In the genomic region with DNA sequence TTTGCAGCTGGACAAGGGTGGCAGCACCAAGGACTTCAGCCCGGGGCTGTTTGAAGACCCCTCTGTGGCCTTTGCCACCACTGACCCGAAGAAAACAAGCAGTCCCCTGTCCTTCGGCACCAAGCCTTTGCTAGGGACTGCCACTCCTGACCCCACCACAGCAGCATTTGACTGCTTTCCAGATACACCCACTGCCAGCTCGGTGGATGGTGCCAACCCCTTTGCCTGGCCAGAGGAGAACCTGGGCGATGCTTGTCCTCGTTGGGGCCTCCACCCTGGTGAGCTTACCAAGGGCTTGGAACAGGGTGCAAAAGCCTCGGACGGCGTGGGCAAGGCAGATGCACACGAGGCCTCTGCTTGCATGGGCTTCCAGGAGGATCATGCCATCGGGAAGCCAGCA, we compare ENCODE assay signal across 25 mouse cellular contexts. TPM values are rescaled to one million over a fixed set of nuclear protein-coding genes. Genes with fewer than 3 reads are reported as not detected.
A peak's percentile ranks its signal among the peaks of the same experiment; 100 is the strongest.
DNase-seq lines count a peak whose midpoint lies in the region; ATAC-seq and TF ChIP-seq lines count a peak whose summit lies in the region.
"Had no signal": no experiment of that assay in that cellular context is flagged by ENCODE, and none has a peak within 500 bp of the region (broad histone marks: within the 10 kb centered on the region; RNA-seq: fewer than 3 reads in every experiment).

No protein-coding gene starts in this region.

- TF ChIP-seq POLR2A in thymus, adult 2 months (IDR thresholded peaks at IDR 0.05; ENCODE audit: control insufficient read depth, extremely low read depth, insufficient read depth, low read length, poor library complexity): no peak

- peaks cover 41% of the 10 kb centered on the region for H3K4me1 ChIP-seq in hindbrain, postnatal 0 days (ENCODE audit: insufficient read depth, low read length)
- peaks cover 41% of the 10 kb centered on the region for H3K4me1 ChIP-seq in hindbrain, embryonic 14.5 days (replicated peaks; ENCODE audit: control insufficient read depth, insufficient read depth, low read length)
- peaks cover 64% of the 10 kb centered on the region for H3K4me1 ChIP-seq in thymus, adult 2 months (replicated peaks; ENCODE audit: control insufficient read depth, insufficient read depth, low read length)

- H3K27ac ChIP-seq in hindbrain, postnatal 0 days: peak overlapping the region; percentile 76; the same call in 1 of the 2 replicates
- no peak overlapping the region for H3K27ac ChIP-seq in hindbrain, embryonic 14.5 days
- no peak overlapping the region for H3K27ac ChIP-seq in thymus, adult 2 months (ENCODE audit: control insufficient read depth, insufficient read depth, low read length)
- H3K27ac ChIP-seq: embryonic facial prominence, embryonic 15.5 days; liver, embryonic 15.5 days; stomach, postnatal 0 days had no signal

- no peaks in the 10 kb centered on the region for H3K9me3 ChIP-seq in hindbrain, postnatal 0 days (ENCODE audit: low read length)
- no peaks in the 10 kb centered on the region for H3K9me3 ChIP-seq in hindbrain, embryonic 14.5 days (ENCODE audit: control insufficient read depth, low read length)
- H3K9me3 ChIP-seq: embryonic facial prominence, embryonic 15.5 days; forebrain, embryonic 12.5 days; limb, embryonic 12.5 days; liver, embryonic 15.5 days; neural tube, embryonic 13.5 days had no signal

- H3K4me3 ChIP-seq in hindbrain, postnatal 0 days (ENCODE audit: low read length): no peak overlapping the region
- H3K4me3 ChIP-seq in hindbrain, embryonic 14.5 days (replicated peaks; ENCODE audit: low read length): no peak overlapping the region
- H3K4me3 ChIP-seq in thymus, adult 2 months (ENCODE audit: control insufficient read depth, insufficient read depth, low read length): no peak overlapping the region
- H3K4me3 ChIP-seq: embryonic facial prominence, embryonic 15.5 days; forebrain, embryonic 12.5 days; limb, embryonic 12.5 days; liver, embryonic 15.5 days; neural tube, embryonic 13.5 days had no signal

- TF ChIP-seq CTCF in hindbrain, postnatal 0 days (IDR thresholded peaks at IDR 0.05; ENCODE audit: low read depth): no peak
- 0 out of 2 replicates have a peak, but pooled peaks have one; percentile 9 for TF ChIP-seq CTCF in thymus, adult 2 months (IDR thresholded peaks at IDR 0.05; ENCODE audit: borderline replicate concordance, control insufficient read depth, extremely low read depth, insufficient read depth, low read length, poor library complexity)

- 60% methylated on average over 11 of the region's 11 CpGs for WGBS in hindbrain, postnatal 0 days
- WGBS in hindbrain, embryonic 14.5 days: 83% methylated on average over 11 of the region's 11 CpGs
- 93% methylated on average over 11 of the region's 11 CpGs for WGBS in thymus, adult 2 months

- no peaks in the 10 kb centered on the region for H3K27me3 ChIP-seq in hindbrain, postnatal 0 days (ENCODE audit: insufficient read depth, low read length)
- H3K27me3 ChIP-seq in hindbrain, embryonic 14.5 days (ENCODE audit: control insufficient read depth, insufficient read depth, low read length): no peaks in the 10 kb centered on the region
- no peaks in the 10 kb centered on the region for H3K27me3 ChIP-seq in thymus, adult 2 months (ENCODE audit: control insufficient read depth, insufficient read depth, low read length)
- H3K27me3 ChIP-seq: embryonic facial prominence, embryonic 15.5 days; forebrain, embryonic 12.5 days; limb, embryonic 12.5 days; liver, embryonic 15.5 days; neural tube, embryonic 13.5 days had no signal

- DNase-seq in cerebellum, postnatal 14 days: peak; percentile 62 to 68
- no peak for DNase-seq in cerebellum, postnatal 25 days
- DNase-seq in hindbrain, postnatal 0 days (ENCODE audit: low spot score): no peak
- no peak for DNase-seq in hindbrain, embryonic 14.5 days (ENCODE audit: low spot score)
- no peak for DNase-seq in thymus, adult 2 months
- no peak for DNase-seq in thymus, adult 18-20 months
- DNase-seq: adrenal gland, adult 2 months; B cell, adult 2 months; cerebellum, adult 11 months; gastrocnemius, postnatal 14 days; heart, postnatal 14 days; kidney, adult 18-20 months; kidney, postnatal 36 days; layer of hippocampus, postnatal 36 days; lung, embryonic 14.5 days; lung, postnatal 14 days; right cerebral cortex, postnatal 4 days had no signal

- no peak for ATAC-seq in hindbrain, postnatal 0 days
- ATAC-seq in hindbrain, embryonic 14.5 days (ENCODE audit: low FRiP score): no peak
- ATAC-seq: activated CD4-positive, CD25-positive, alpha-beta regulatory T cell, adult 4 months had no signal

- H3K9ac ChIP-seq in hindbrain, postnatal 0 days (replicated peaks; ENCODE audit: low read length): no peak overlapping the region
- H3K9ac ChIP-seq in hindbrain, embryonic 14.5 days: no peak overlapping the region
- H3K9ac ChIP-seq: embryonic facial prominence, embryonic 15.5 days; forebrain, embryonic 12.5 days; limb, embryonic 12.5 days; liver, embryonic 15.5 days; lung, embryonic 14.5 days; neural tube, embryonic 13.5 days had no signal

- H3K36me3 ChIP-seq in hindbrain, postnatal 0 days (ENCODE audit: insufficient read depth, low read length): peaks cover 35% of the 10 kb centered on the region
- peaks cover 71% of the 10 kb centered on the region for H3K36me3 ChIP-seq in hindbrain, embryonic 14.5 days (replicated peaks; ENCODE audit: control insufficient read depth, insufficient read depth)
- H3K36me3 ChIP-seq in thymus, adult 2 months (ENCODE audit: control insufficient read depth, insufficient read depth, low read length): peaks cover 32% of the 10 kb centered on the region; the same call in 1 of the 2 replicates

- H3K4me2 ChIP-seq in hindbrain, postnatal 0 days (ENCODE audit: low read depth, low read length): no peak overlapping the region
- H3K4me2 ChIP-seq in hindbrain, embryonic 14.5 days (replicated peaks): no peak overlapping the region
- H3K4me2 ChIP-seq: embryonic facial prominence, embryonic 15.5 days; forebrain, embryonic 12.5 days; limb, embryonic 12.5 days; liver, embryonic 15.5 days; lung, embryonic 14.5 days; midbrain, embryonic 11.5 days; neural tube, embryonic 13.5 days had no signal

RNA-seq across cellular contexts. Expression of gene Srebf1, which starts 35.3 kb away (rescaled TPM):
- total RNA-seq in hindbrain, postnatal 0 days (2014; rRNA removed): 163 and 169 TPM in 2 replicates
- 50.6 and 59.5 TPM in 2 replicates for polyA plus RNA-seq in hindbrain, postnatal 0 days (2015; fragmentation: Nextera tagmentation; extraction: Ambion mirVana)
- polyA plus RNA-seq in hindbrain, embryonic 14.5 days (2014; fragmentation: Nextera tagmentation; extraction: Ambion mirVana): 37.3 and 40.3 TPM in 2 replicates
- 466 and 519 TPM in 2 replicates for polyA plus RNA-seq in thymus, adult 2 months (2012; rRNA removed)

Comparison
In these comparisons a context has a peak if more than half of its experiments do, and no peak if none do; other contexts are left out.
1. DNase-seq: peak in cerebellum, postnatal 14 days (2 of 2); none in cerebellum, postnatal 25 days (0 of 2), hindbrain, postnatal 0 days (single experiment), hindbrain, embryonic 14.5 days (single experiment), thymus, adult 2 months (single experiment) and thymus, adult 18-20 months (0 of 2).